Mouse (Mus musculus) CH12.LX (cell line): ENCODE measurements around the gene Wfdc3. TPM values are rescaled to one million over a fixed set of nuclear protein-coding genes. Genes with fewer than 3 reads are reported as not detected.
A peak's percentile ranks its signal among the peaks of the same experiment; 100 is the strongest.

Source experiments
- DNase-seq: peaks from one replicate; pipeline ENCODE4 v3.0.0-alpha.2; 2013; ENCODE audit errors: extremely low read depth
- H3K27ac ChIP-seq: 2 replicates; pipeline ENCODE4 v1.5.1; 2012; ENCODE audit warnings: low read depth, mild to moderate bottlenecking, control low read depth, moderate library complexity; ENCODE audit not compliant: insufficient read depth
- H3K27me3 ChIP-seq: replicated peaks from 2 replicates; pipeline ENCODE3; 2012; ENCODE audit warnings: inconsistent platforms
- H3K36me3 ChIP-seq, 2 experiments: replicated peaks in 1 of 2; 2 replicates each; pipeline versions ENCODE3 to v1.6.1; 2012; ENCODE audit warnings: inconsistent platforms in 1 of 2, low read length in 1 of 2, mild to moderate bottlenecking in 1 of 2, mixed read lengths in 1 of 2, moderate library complexity in 1 of 2; ENCODE audit not compliant: control insufficient read depth in 1 of 2, insufficient read depth in 1 of 2
- H3K4me1 ChIP-seq, 2 experiments: 2 replicates each; pipeline ENCODE4 v1.6.1; 2012; ENCODE audit warnings: inconsistent platforms in 1 of 2, moderate library complexity in 1 of 2; ENCODE audit not compliant: insufficient read depth in 2 of 2, control insufficient read depth in 1 of 2
- H3K4me2 ChIP-seq: 2 replicates; pipeline ENCODE4 v1.6.1; 2012; ENCODE audit warnings: low read depth, mild to moderate bottlenecking, control low read depth; ENCODE audit not compliant: poor library complexity, insufficient read depth, severe bottlenecking
- H3K4me3 ChIP-seq, 3 experiments: fragments of 150-350 bp in 1 of 3; sonication (generic) in 1 of 3; replicated peaks in 1 of 3; 2 replicates each; pipeline versions ENCODE3 to v1.5.1; 2011 to 2012; ENCODE audit warnings: low read depth in 2 of 3, low read length in 2 of 3, mild to moderate bottlenecking in 2 of 3, moderate library complexity in 2 of 3, control low read depth in 1 of 3, improper control_type of control experiment in 1 of 3, inconsistent platforms in 1 of 3, mixed read lengths in 1 of 3; ENCODE audit not compliant: poor library complexity in 1 of 3
- H3K79me2 ChIP-seq: replicated peaks from 2 replicates; pipeline ENCODE4 v1.6.1; 2012; ENCODE audit warnings: mild to moderate bottlenecking, moderate library complexity; ENCODE audit not compliant: control insufficient read depth, poor library complexity, insufficient read depth, severe bottlenecking; ENCODE audit errors: extremely low read depth
- H3K9ac ChIP-seq: 2 replicates; pipeline ENCODE4 v1.6.1; 2012; ENCODE audit warnings: low read depth, mild to moderate bottlenecking, control low read depth, moderate library complexity; ENCODE audit not compliant: insufficient read depth
- H3K9me3 ChIP-seq: replicated peaks from 2 replicates; pipeline ENCODE3; 2012; ENCODE audit warnings: low read length, inconsistent platforms, mixed read lengths
- BHLHE40 ChIP-seq: IDR thresholded peaks from 2 replicates; pipeline ENCODE4 v1.6.1; 2011; ENCODE audit warnings: mild to moderate bottlenecking, low read depth, low read length, improper control_type of control experiment
- ELF1 ChIP-seq: IDR thresholded peaks from 2 replicates; pipeline ENCODE4 v1.6.1; 2014; ENCODE audit warnings: low read depth, mild to moderate bottlenecking, inconsistent platforms, low read length, improper control_type of control experiment
- EP300 ChIP-seq: IDR thresholded peaks from 2 replicates; pipeline ENCODE4 v1.6.1; 2011; ENCODE audit warnings: low read length, improper control_type of control experiment
- ETS1 ChIP-seq: conservative IDR thresholded peaks from 2 replicates; pipeline ENCODE4 v1.6.1; 2012; ENCODE audit warnings: low read depth, mild to moderate bottlenecking, inconsistent platforms, low read length, improper control_type of control experiment, moderate library complexity
- IRF4 ChIP-seq: IDR thresholded peaks from 2 replicates; pipeline ENCODE4 v1.6.1; 2014; ENCODE audit warnings: low read depth, mild to moderate bottlenecking, inconsistent platforms, low read length, improper control_type of control experiment
- POLR2A ChIP-seq: IDR thresholded peaks from 2 replicates; pipeline ENCODE4 v1.6.1; 2011; ENCODE audit warnings: low read depth, mild to moderate bottlenecking, improper control_type of control experiment, low read length
- TBP ChIP-seq: conservative IDR thresholded peaks from 2 replicates; pipeline ENCODE4 v1.6.1; 2011; ENCODE audit warnings: low read depth, low read length, improper control_type of control experiment
- TCF12 ChIP-seq: IDR thresholded peaks from 2 replicates; pipeline ENCODE4 v1.6.1; 2014; ENCODE audit warnings: low read depth, mild to moderate bottlenecking, inconsistent platforms, low read length, improper control_type of control experiment
- USF2 ChIP-seq: conservative IDR thresholded peaks from 2 replicates; pipeline ENCODE4 v1.6.1; 2011; ENCODE audit warnings: low read depth, low read length, improper control_type of control experiment
- ZMIZ1 ChIP-seq: IDR thresholded peaks from 2 replicates; pipeline ENCODE4 v1.6.1; 2012; ENCODE audit warnings: low read depth, mild to moderate bottlenecking, inconsistent platforms, low read length, improper control_type of control experiment
- dilution Hi-C: fragments of 300-500 bp; cut with MboI; formaldehyde crosslinking; loops from 2 replicates; pipeline ENCODE4 v1.14.3; 2020; ENCODE audit warnings: low sequenced_read_pairs; ENCODE audit not compliant: extremely low pct_unique_long_range_greater_than_20kb, extremely low pct_ligation_motif_present
- in situ Hi-C: fragments of 300-500 bp; cut with MboI; formaldehyde crosslinking; loops from 3 replicates; pipeline ENCODE4 v1.14.3; 2019; ENCODE audit warnings: low sequenced_read_pairs, low pct_ligation_motif_present, low pct_unique_long_range_greater_than_20kb, mixed read lengths
- polyA plus RNA-seq: library from polyadenylated mRNA; unstranded; fragments of >175 nt; gene quantifications from 2 replicates; pipeline ENCODE4 v1.2.1, GENCODE M21; 2012; ENCODE audit warnings: low read depth; ENCODE audit not compliant: insufficient read length
- total RNA-seq, 2 experiments: library from RNA; depleted of rRNA; stranded (reverse); fragments of 300-350 nt in 1 of 2; fragments of >200 nt in 1 of 2; gene quantifications; 2 replicates each; pipeline ENCODE4 v1.2.3; 2012 to 2014

Wfdc3 gene
- total and polyA plus RNA-seq, 3 experiments: 0.21 TPM; not detected in 2

- DNase-seq: no peak
- peaks cover 4 to 29% of the 10 kb centered on the region in 2 experiments for H3K36me3 ChIP-seq
- dilution Hi-C loops: no loop called here
- H3K27me3 ChIP-seq: peaks cover 25% of the 10 kb centered on the region
- H3K9me3 ChIP-seq: no peaks in the 10 kb centered on the region
- no peak overlapping the region for H3K4me3 ChIP-seq
- no peaks in the 10 kb centered on the region for H3K79me2 ChIP-seq
- H3K9ac ChIP-seq: peak overlapping the region; percentile 45; the same call in 1 of the 2 replicates
- in situ Hi-C loops: no loop called here
- H3K27ac ChIP-seq: no peak overlapping the region
- peaks cover 7 to 17% of the 10 kb centered on the region in 2 experiments for H3K4me1 ChIP-seq
- TF ChIP-seq BHLHE40 (no peak), USF2 (no peak)
- peak overlapping the region; percentile 90 for H3K4me2 ChIP-seq
Observed at GRCm38 (mm10) chr2:164786388-164786885, 40.7 kb upstream of the Wfdc3 start.

GRCm38 (mm10) chr2:164785481-164786387, 40.0 kb upstream of the Wfdc3 start, which contains the start of gene Snx21:
Gene Snx21, plus strand, starts transcription at chr2:164785823.
- H3K4me1 ChIP-seq: peaks cover 7 to 17% of the 10 kb centered on the region in 2 experiments
- H3K27ac ChIP-seq: no peak within 1 kb of the TSS
- peaks cover 0 to 22% of the 10 kb centered on the region in 2 experiments for H3K36me3 ChIP-seq
- H3K9ac ChIP-seq: peak within 1 kb of the TSS; percentile 63
- no peaks in the 10 kb centered on the region for H3K9me3 ChIP-seq
- in situ Hi-C loops: no loop called here
- TF ChIP-seq POLR2A: peak; percentile 42; the same call in 1 of the 2 replicates
- peak; percentile 17; the same call in 1 of the 2 replicates for TF ChIP-seq TCF12
- TF ChIP-seq IRF4: no peak
- TF ChIP-seq ELF1: 0 out of 2 replicates have a peak, but pooled peaks have one; percentile 17
- peak; percentile 48; the same call in 1 of the 2 replicates for TF ChIP-seq ZMIZ1
- peak; percentile 45 for DNase-seq
- H3K27me3 ChIP-seq: peaks cover 26% of the 10 kb centered on the region
- dilution Hi-C loops: no loop called here
- peak within 1 kb of the TSS; percentile 53 to 82 (median 64) for H3K4me3 ChIP-seq
- H3K4me2 ChIP-seq: peak within 1 kb of the TSS; percentile 90
- H3K79me2 ChIP-seq: no peaks in the 10 kb centered on the region

GRCm38 (mm10) chr2:164784869-164785420, 39.2 kb upstream of the Wfdc3 start:
- H3K9me3 ChIP-seq: no peaks in the 10 kb centered on the region
- H3K4me2 ChIP-seq: peak overlapping the region; percentile 90
- H3K9ac ChIP-seq: peak overlapping the region; percentile 63
- peaks cover 0 to 14% of the 10 kb centered on the region in 2 experiments for H3K36me3 ChIP-seq
- peak overlapping the region; percentile 53 to 82 (median 64) for H3K4me3 ChIP-seq
- 0 out of 2 replicates have a peak, but pooled peaks have one; percentile 15 for TF ChIP-seq TBP
- TF ChIP-seq USF2: no peak
- no peak for TF ChIP-seq ETS1
- no peak for TF ChIP-seq EP300
- peaks cover 7 to 17% of the 10 kb centered on the region in 2 experiments for H3K4me1 ChIP-seq
- H3K27me3 ChIP-seq: peaks cover 34% of the 10 kb centered on the region
- DNase-seq: no peak
- in situ Hi-C loops (no loop called here), dilution Hi-C loops (no loop called here)
- no peaks in the 10 kb centered on the region for H3K79me2 ChIP-seq
- H3K27ac ChIP-seq: no peak overlapping the region
